Mouse (Mus musculus) midbrain, embryonic 16.5 days (tissue): ENCODE results near the gene Clba1. TPM values are rescaled to one million over a fixed set of nuclear protein-coding genes. Genes with fewer than 3 reads are reported as not detected.

Source experiments
- ATAC-seq: fragments of 200-750 bp; cut with Nextera tagmentation; 2 replicates; pipeline ENCODE4 v1.8.0; 2017; ENCODE audit warnings: moderate TSS enrichment
- H3K27ac ChIP-seq: fragments of 300-500 bp; sonication (generic); 2 replicates; pipeline ENCODE4 v1.5.1; 2014; ENCODE audit warnings: mild to moderate bottlenecking, low read length, mixed read lengths
- H3K27me3 ChIP-seq: fragments of 300-500 bp; sonication (generic); 2 replicates; pipeline ENCODE4 v1.6.1; 2014; ENCODE audit warnings: low read depth, low read length, mixed read lengths; ENCODE audit not compliant: control insufficient read depth, insufficient read depth
- H3K36me3 ChIP-seq: fragments of 300-500 bp; sonication (generic); 2 replicates; pipeline ENCODE4 v1.6.1; 2014; ENCODE audit warnings: mild to moderate bottlenecking, low read length, moderate library complexity, mixed read lengths; ENCODE audit not compliant: control insufficient read depth, insufficient read depth
- H3K4me1 ChIP-seq: fragments of 300-500 bp; sonication (generic); 2 replicates; pipeline ENCODE4 v1.6.1; 2014; ENCODE audit warnings: mild to moderate bottlenecking, low read length, mixed read lengths; ENCODE audit not compliant: control insufficient read depth, insufficient read depth
- H3K4me2 ChIP-seq: fragments of 300-500 bp; sonication (generic); 2 replicates; pipeline ENCODE4 v1.6.1; 2014; ENCODE audit warnings: mild to moderate bottlenecking, low read length, mixed read lengths
- H3K4me3 ChIP-seq: fragments of 300-500 bp; sonication (generic); 2 replicates; pipeline ENCODE4 v1.5.1; 2014; ENCODE audit warnings: low read depth, mild to moderate bottlenecking, low read length, moderate library complexity, mixed read lengths
- H3K9ac ChIP-seq: fragments of 300-500 bp; sonication (generic); 2 replicates; pipeline ENCODE4 v1.6.1; 2014; ENCODE audit warnings: low read depth, low read length, mixed read lengths
- H3K9me3 ChIP-seq: fragments of 300-500 bp; sonication (generic); replicated peaks from 2 replicates; pipeline ENCODE4 v1.6.1; 2014; ENCODE audit warnings: mild to moderate bottlenecking, low read length, mixed read lengths; ENCODE audit not compliant: control insufficient read depth, poor library complexity, severe bottlenecking
- WGBS: fragments of 180-500 bp; shearing (Covaris S2); extraction: QIAGEN DNeasy Blood & Tissue Kit; methylation state at CpG from one replicate; pipeline ENCODE4 v1.1.7; 2014; 5-methylcytosine and 5-hydroxymethylcytosine counted together
- polyA plus RNA-seq: library from polyadenylated mRNA; unstranded; fragments of >200 nt; fragmentation: Nextera tagmentation; extraction: Ambion mirVana; gene quantifications from 2 replicates; pipeline ENCODE4 v1.2.1, GENCODE M21; 2015

Clba1 gene
- polyA plus RNA-seq, 1 experiment from 2014 or later: 25.2 TPM

DNA sequence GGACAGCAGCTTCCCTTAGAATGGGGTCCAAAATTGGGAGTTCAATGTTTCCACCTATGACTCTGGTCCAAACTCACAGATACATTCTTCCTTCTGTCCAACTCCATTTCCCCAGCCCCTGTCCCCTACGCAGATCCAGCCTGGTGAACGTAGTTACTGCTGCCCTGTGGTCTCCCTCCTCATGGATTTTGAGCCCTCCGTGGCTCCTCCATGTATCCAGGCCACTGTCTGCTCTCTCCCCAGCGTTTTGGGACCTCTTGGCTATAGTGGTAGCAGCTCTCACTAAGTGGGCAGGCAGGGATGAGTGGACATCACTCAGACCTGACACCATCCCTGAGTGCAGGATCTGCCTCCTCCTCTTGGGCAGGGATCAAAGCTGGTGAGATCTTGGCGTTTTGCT is 10.0 kb upstream of the Clba1 start:
- WGBS: 75% methylated on average over 5 of the region's 5 CpGs
- no peaks in the 10 kb centered on the region for H3K9me3 ChIP-seq
- no peak overlapping the region for H3K4me3 ChIP-seq
- H3K27ac ChIP-seq: no peak overlapping the region
- ATAC-seq: no peak
- H3K27me3 ChIP-seq: peaks cover 17% of the 10 kb centered on the region
- H3K9ac ChIP-seq: no peak overlapping the region
- H3K36me3 ChIP-seq: no peaks in the 10 kb centered on the region
- no peaks in the 10 kb centered on the region; the same call in none of the 2 replicates for H3K4me1 ChIP-seq
- H3K4me2 ChIP-seq: no peak overlapping the region

DNA sequence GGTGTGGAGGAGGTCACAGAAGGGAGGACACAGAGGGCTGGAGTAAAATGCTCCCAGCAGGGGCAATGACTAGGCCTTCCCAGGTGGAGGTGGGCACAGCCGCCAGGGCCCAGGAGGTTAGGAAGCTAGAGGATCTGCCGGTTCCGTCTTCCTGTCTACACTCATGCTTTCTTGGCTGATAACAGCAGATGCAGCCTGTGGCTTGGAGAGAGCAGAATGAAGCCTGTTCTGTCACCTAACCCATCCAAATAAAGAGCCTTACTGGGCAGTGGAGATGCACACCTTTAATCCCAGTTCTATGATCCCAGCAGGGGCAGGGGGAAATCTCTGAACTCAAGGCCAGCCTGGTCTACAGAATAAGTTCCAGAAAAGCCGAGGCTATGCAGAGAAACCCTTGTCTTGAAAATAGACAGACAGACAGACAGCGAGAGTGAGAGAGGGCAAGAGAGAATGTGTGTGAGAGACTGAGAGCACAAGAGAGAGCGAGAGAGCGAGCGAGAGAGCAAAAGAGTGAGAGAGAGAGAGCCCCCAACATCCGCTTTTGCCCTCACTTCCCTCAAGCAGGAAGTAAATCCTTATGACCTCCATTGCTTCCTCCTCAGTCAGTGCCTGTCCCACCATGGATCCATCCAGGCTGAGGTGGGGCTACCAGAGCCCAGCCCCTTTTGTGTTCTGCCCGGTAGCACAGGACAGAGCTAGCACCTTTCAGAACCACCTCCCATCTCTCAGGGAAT is 9.3 kb upstream of the Clba1 start:
- no peaks in the 10 kb centered on the region for H3K36me3 ChIP-seq
- no peaks in the 10 kb centered on the region; the same call in none of the 2 replicates for H3K4me1 ChIP-seq
- H3K4me2 ChIP-seq: no peak overlapping the region
- WGBS: 86% methylated on average over 10 of the region's 10 CpGs
- H3K9me3 ChIP-seq: no peaks in the 10 kb centered on the region
- H3K9ac ChIP-seq: no peak overlapping the region
- H3K4me3 ChIP-seq: no peak overlapping the region
- ATAC-seq: no peak
- H3K27ac ChIP-seq: no peak overlapping the region
- H3K27me3 ChIP-seq: peaks cover 17% of the 10 kb centered on the region

DNA sequence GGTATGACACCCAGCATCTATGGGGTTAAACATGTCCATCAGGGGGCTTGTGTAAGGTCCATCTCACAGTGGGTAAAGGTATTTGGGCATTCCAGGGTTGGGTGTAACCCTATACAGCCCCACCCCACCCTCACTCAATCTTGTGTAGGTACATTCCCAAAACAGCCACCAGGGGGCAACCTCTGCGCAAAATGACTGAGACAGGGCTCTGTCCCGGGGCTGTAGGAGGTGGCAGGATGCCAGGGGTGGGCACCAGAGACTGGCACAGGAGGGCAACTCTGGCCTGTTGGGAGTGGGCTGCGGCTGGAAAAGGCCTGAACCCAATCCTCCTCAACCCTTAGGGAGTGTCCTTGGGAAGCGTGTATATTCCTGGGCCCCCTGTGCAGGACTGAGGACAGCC is 8.3 kb upstream of the Clba1 start:
- Histone ChIP-seq H3K27ac (no peak overlapping the region), H3K27me3 (peaks cover 17% of the 10 kb centered on the region), H3K9ac (no peak overlapping the region), H3K4me1 (no peaks in the 10 kb centered on the region; the same call in none of the 2 replicates), H3K36me3 (no peaks in the 10 kb centered on the region), H3K9me3 (no peaks in the 10 kb centered on the region), H3K4me3 (no peak overlapping the region), H3K4me2 (no peak overlapping the region)
- ATAC-seq: 0 out of 2 replicates have a peak, but pooled peaks have one; percentile 4
- 11% methylated on average over 4 of the region's 4 CpGs for WGBS

GRCm38 (mm10) chr12:112801864-112802846 is 6.6 kb upstream of the Clba1 start, which contains the start of gene Ahnak2:
Ahnak2 (minus strand) TSS chr12:112802657.
- H3K9ac ChIP-seq: peak within 1 kb of the TSS; percentile 79
- peak within 1 kb of the TSS; percentile 100 for H3K4me2 ChIP-seq
- peak within 1 kb of the TSS; percentile 73 for H3K4me3 ChIP-seq
- peak; percentile 49 for ATAC-seq
- H3K9me3 ChIP-seq: no peaks in the 10 kb centered on the region
- no peaks in the 10 kb centered on the region for H3K36me3 ChIP-seq
- 5% methylated on average over 50 of the region's 69 CpGs for whole genome bisulfite sequencing
- H3K4me1 ChIP-seq: no peaks in the 10 kb centered on the region; the same call in 1 of the 2 replicates
- H3K27ac ChIP-seq: no peak within 1 kb of the TSS
- peaks cover 17% of the 10 kb centered on the region for H3K27me3 ChIP-seq

DNA sequence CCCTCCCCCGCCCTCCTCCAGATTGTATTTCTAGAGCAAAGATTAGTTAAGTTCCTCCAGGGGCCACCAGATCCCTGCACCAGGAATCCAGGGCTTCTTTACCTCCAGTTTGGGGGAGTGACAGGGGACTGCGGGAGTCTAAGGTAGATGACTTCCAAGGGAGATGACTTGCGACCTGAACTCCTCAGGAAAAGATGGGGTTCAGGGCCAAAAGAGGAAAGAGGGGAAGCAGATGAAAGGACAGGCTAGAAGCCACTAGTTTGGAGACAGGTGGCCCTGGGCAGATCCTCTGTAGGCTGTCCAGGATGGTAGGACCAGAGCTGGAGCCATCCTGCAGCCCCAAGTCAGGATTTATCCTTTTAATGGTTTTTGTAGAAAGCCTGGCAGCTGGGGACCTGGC is 5.8 kb upstream of the Clba1 start:
- no peak overlapping the region for H3K9ac ChIP-seq
- ATAC-seq: no peak
- H3K27me3 ChIP-seq: peaks cover 17% of the 10 kb centered on the region
- no peak overlapping the region for H3K27ac ChIP-seq
- H3K4me2 ChIP-seq: peak overlapping the region; percentile 100; the same call in 1 of the 2 replicates
- H3K4me1 ChIP-seq: no peaks in the 10 kb centered on the region; the same call in 1 of the 2 replicates
- H3K4me3 ChIP-seq: peak overlapping the region; percentile 73; the same call in 1 of the 2 replicates
- WGBS: 23% methylated on average over 3 of the region's 3 CpGs
- no peaks in the 10 kb centered on the region for H3K36me3 ChIP-seq
- H3K9me3 ChIP-seq: no peaks in the 10 kb centered on the region

GRCm38 (mm10) chr12:112804046-112804445 is 4.7 kb upstream of the Clba1 start:
- no peak overlapping the region for H3K4me3 ChIP-seq
- H3K27me3 ChIP-seq: peaks cover 17% of the 10 kb centered on the region
- H3K9ac ChIP-seq: 0 out of 2 replicates have a peak overlapping the region, but pooled peaks have one; percentile 10
- no peaks in the 10 kb centered on the region for H3K36me3 ChIP-seq
- no peak for ATAC-seq
- no peak overlapping the region for H3K27ac ChIP-seq
- H3K4me1 ChIP-seq: peaks cover 6% of the 10 kb centered on the region
- H3K9me3 ChIP-seq: no peaks in the 10 kb centered on the region
- WGBS: 52% methylated on average over 13 of the region's 13 CpGs
- H3K4me2 ChIP-seq: no peak overlapping the region

GRCm38 (mm10) chr12:112806044-112806443 is 2.7 kb upstream of the Clba1 start:
- Histone ChIP-seq H3K9me3 (no peaks in the 10 kb centered on the region), H3K4me2 (no peak overlapping the region), H3K4me3 (no peak overlapping the region), H3K9ac (no peak overlapping the region), H3K36me3 (no peaks in the 10 kb centered on the region), H3K4me1 (peaks cover 14% of the 10 kb centered on the region), H3K27ac (no peak overlapping the region), H3K27me3 (peaks cover 7% of the 10 kb centered on the region)
- no peak for ATAC-seq
- 80% methylated on average over 6 of the region's 6 CpGs for WGBS

DNA sequence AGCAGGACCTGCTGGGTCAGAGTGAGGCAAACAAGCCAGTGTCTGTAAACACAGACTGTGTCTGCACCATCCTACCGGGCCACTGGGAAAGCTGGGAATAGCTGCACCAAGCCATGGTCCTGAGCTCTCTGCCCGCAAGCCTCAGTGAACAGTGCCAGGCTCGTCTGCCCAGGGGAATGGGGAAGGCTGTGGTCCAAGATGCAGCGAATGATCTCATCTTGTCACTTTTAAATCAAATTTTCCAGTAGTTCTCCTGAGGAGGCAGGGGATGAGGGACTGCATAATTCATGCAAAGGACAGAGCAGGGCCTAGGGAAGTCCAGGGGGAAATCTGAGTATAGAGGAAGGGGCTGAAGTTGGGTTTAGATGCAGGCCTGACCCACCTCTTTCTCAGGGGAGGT is 941 bp upstream of the Clba1 start:
- Histone ChIP-seq H3K4me1 (peaks cover 14% of the 10 kb centered on the region), H3K9me3 (no peaks in the 10 kb centered on the region), H3K4me2 (no peak overlapping the region; the same call in 1 of the 2 replicates), H3K27me3 (no peaks in the 10 kb centered on the region; the same call in 1 of the 2 replicates), H3K27ac (no peak overlapping the region), H3K9ac (peak overlapping the region; percentile 72), H3K36me3 (no peaks in the 10 kb centered on the region), H3K4me3 (no peak overlapping the region)
- no peak for ATAC-seq
- 84% methylated on average over 4 of the region's 4 CpGs for WGBS
